Mouse (Mus musculus): ENCODE measurements at regions not wholly inside any gene's neighbourhood (a gene's known extent, or its start where the extent isn't known, plus 50 kb on each side); places are given as distances from the start of the nearest gene placed in this dataset.

DNA sequence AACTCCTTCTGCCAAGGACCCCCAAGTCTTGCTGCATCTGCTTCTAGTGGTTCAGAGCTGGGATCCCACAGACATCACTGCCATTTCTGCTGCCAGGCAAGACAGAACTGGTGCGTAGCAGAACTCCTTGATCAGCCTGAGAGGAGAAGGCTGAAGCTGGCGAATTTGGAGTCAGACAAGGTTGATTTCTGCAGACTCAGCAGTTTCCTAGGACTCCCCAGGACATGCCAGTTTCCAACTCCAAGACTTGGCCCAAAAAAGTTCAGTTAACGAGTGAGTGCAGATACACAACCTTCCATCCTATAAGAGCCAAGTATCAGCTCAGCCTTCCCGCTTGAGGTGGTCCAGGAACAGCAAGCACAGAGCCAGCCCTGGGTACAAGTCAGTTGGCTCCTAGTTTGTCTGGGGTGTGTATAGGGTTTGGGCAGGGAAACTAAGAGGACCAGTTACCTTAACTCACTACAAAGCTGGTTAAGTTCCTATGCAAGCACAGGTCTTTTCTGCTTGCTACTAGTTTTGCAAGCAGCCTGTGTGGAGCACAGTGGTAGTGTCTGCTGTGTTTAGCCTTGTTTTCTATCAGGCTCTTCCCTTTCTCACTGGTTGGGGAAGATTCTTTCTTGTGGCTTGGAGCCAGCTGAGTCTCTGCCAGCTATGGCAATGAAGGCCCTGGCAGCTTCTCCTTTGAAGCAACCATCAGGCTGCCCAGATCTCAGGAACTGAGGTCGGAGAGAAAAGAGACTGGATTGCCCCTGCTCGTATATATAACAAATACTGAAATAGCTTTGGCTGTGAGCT is 60.5 kb upstream of the Eci2 start:
- no peak for TF ChIP-seq CTCF (IDR thresholded peaks at IDR 0.05; ENCODE audit: low read depth)
- no peak for TF ChIP-seq EP300 (IDR thresholded peaks at IDR 0.05; ENCODE audit: low read depth)

Measured in heart, postnatal 0 days (tissue).